Mouse (Mus musculus): Measurements from ENCODE around the gene Dclk1. TPM values are rescaled to one million over a fixed set of nuclear protein-coding genes. Genes with fewer than 3 reads are reported as not detected.

The Dclk1 gene
- polyA plus RNA-seq, 1 experiment from 2014 or later = 15.3 TPM

- Histone ChIP-seq H3K9ac (no peak overlapping the region), H3K9me3 (no peaks in the 10 kb centered on the region), H3K27me3 (replicated peaks) (no peaks in the 10 kb centered on the region), H3K4me3 (replicated peaks) (no peak overlapping the region), H3K4me2 (replicated peaks) (no peak overlapping the region), H3K27ac (no peak overlapping the region), H3K4me1 (replicated peaks) (no peaks in the 10 kb centered on the region), H3K36me3 (no peaks in the 10 kb centered on the region)
- ATAC-seq = no peak
- WGBS = 60% methylated on average over 7 of the region's 7 CpGs
Observed at GRCm38 (mm10) chr3:55307553-55308177, 65.5 kb downstream of the Dclk1 start.

GRCm38 (mm10) chr3:55309961-55310360 is 67.8 kb downstream of the Dclk1 start:
- no peaks in the 10 kb centered on the region for H3K4me1 ChIP-seq (replicated peaks)
- H3K4me3 ChIP-seq (replicated peaks) = no peak overlapping the region
- 76% methylated on average over 8 of the region's 8 CpGs for WGBS
- H3K9ac ChIP-seq = no peak overlapping the region
- H3K9me3 ChIP-seq = no peaks in the 10 kb centered on the region
- H3K4me2 ChIP-seq (replicated peaks) = no peak overlapping the region
- H3K27ac ChIP-seq = no peak overlapping the region
- H3K27me3 ChIP-seq (replicated peaks) = no peaks in the 10 kb centered on the region
- no peak for ATAC-seq
- H3K36me3 ChIP-seq = no peaks in the 10 kb centered on the region

- no peak overlapping the region for H3K9ac ChIP-seq
- no peaks in the 10 kb centered on the region for H3K27me3 ChIP-seq (replicated peaks)
- no peak for ATAC-seq
- no peaks in the 10 kb centered on the region for H3K36me3 ChIP-seq
- no peak overlapping the region for H3K4me3 ChIP-seq (replicated peaks)
- no peaks in the 10 kb centered on the region for H3K9me3 ChIP-seq
- 81% methylated on average over 8 of the region's 8 CpGs for WGBS
- H3K27ac ChIP-seq = no peak overlapping the region
- H3K4me2 ChIP-seq (replicated peaks) = no peak overlapping the region
- H3K4me1 ChIP-seq (replicated peaks) = no peaks in the 10 kb centered on the region
Observed at GRCm38 (mm10) chr3:55315827-55316226, 73.7 kb downstream of the Dclk1 start.

- Histone ChIP-seq H3K27ac (no peak overlapping the region), H3K9ac (no peak overlapping the region), H3K36me3 (no peaks in the 10 kb centered on the region), H3K4me2 (replicated peaks) (no peak overlapping the region), H3K4me1 (replicated peaks) (no peaks in the 10 kb centered on the region), H3K9me3 (no peaks in the 10 kb centered on the region), H3K4me3 (replicated peaks) (no peak overlapping the region), H3K27me3 (replicated peaks) (no peaks in the 10 kb centered on the region)
- no peak for ATAC-seq
- 93% methylated on average over 1 of the region's 1 CpGs for WGBS
Observed at GRCm38 (mm10) chr3:55318021-55318420, 75.9 kb downstream of the Dclk1 start.

- H3K27me3 ChIP-seq (replicated peaks) = no peaks in the 10 kb centered on the region
- H3K9me3 ChIP-seq = no peaks in the 10 kb centered on the region
- no peaks in the 10 kb centered on the region for H3K36me3 ChIP-seq
- H3K4me1 ChIP-seq (replicated peaks) = no peaks in the 10 kb centered on the region
- H3K4me3 ChIP-seq (replicated peaks) = no peak overlapping the region
- WGBS = 92% methylated on average over 3 of the region's 3 CpGs
- H3K27ac ChIP-seq = no peak overlapping the region
- no peak for ATAC-seq
- H3K4me2 ChIP-seq (replicated peaks) = no peak overlapping the region
- no peak overlapping the region for H3K9ac ChIP-seq
Observed at GRCm38 (mm10) chr3:55320572-55320971, 78.4 kb downstream of the Dclk1 start.

- WGBS = 46% methylated on average over 1 of the region's 1 CpGs
Observed at GRCm38 (mm10) chr3:55324029-55324428, 81.9 kb downstream of the Dclk1 start.

GRCm38 (mm10) chr3:55330496-55330895 is 88.3 kb downstream of the Dclk1 start:
- no peak overlapping the region for H3K4me2 ChIP-seq (replicated peaks)
- H3K36me3 ChIP-seq = no peaks in the 10 kb centered on the region
- H3K27me3 ChIP-seq (replicated peaks) = no peaks in the 10 kb centered on the region
- no peak overlapping the region for H3K27ac ChIP-seq
- no peak overlapping the region for H3K9ac ChIP-seq
- H3K4me3 ChIP-seq (replicated peaks) = no peak overlapping the region
- no peaks in the 10 kb centered on the region for H3K4me1 ChIP-seq (replicated peaks)
- ATAC-seq = no peak
- H3K9me3 ChIP-seq = no peaks in the 10 kb centered on the region
- WGBS = 86% methylated on average over 4 of the region's 4 CpGs

More at GRCm38 (mm10) chr3:55324029-55324428, 81.9 kb downstream of the Dclk1 start:
- no peak overlapping the region for H3K4me2 ChIP-seq (replicated peaks)
- no peaks in the 10 kb centered on the region for H3K9me3 ChIP-seq
- H3K36me3 ChIP-seq = no peaks in the 10 kb centered on the region
- no peak for ATAC-seq
- no peak overlapping the region for H3K4me3 ChIP-seq (replicated peaks)
- no peak overlapping the region for H3K27ac ChIP-seq
- no peaks in the 10 kb centered on the region for H3K4me1 ChIP-seq (replicated peaks)
- no peak overlapping the region for H3K9ac ChIP-seq
- no peaks in the 10 kb centered on the region for H3K27me3 ChIP-seq (replicated peaks)

GRCm38 (mm10) chr3:55331694-55332093 is 89.5 kb downstream of the Dclk1 start:
- H3K4me2 ChIP-seq (replicated peaks) = no peak overlapping the region
- no peak for ATAC-seq

GRCm38 (mm10) chr3:55333511-55333910 is 91.3 kb downstream of the Dclk1 start:
- H3K9me3 ChIP-seq = no peaks in the 10 kb centered on the region
- H3K27ac ChIP-seq = no peak overlapping the region
- H3K9ac ChIP-seq = no peak overlapping the region
- no peaks in the 10 kb centered on the region for H3K4me1 ChIP-seq (replicated peaks)
- no peak for ATAC-seq
- H3K4me2 ChIP-seq (replicated peaks) = no peak overlapping the region
- H3K27me3 ChIP-seq (replicated peaks) = no peaks in the 10 kb centered on the region
- WGBS = 84% methylated on average over 3 of the region's 3 CpGs
- H3K4me3 ChIP-seq (replicated peaks) = no peak overlapping the region
- no peaks in the 10 kb centered on the region for H3K36me3 ChIP-seq

More at GRCm38 (mm10) chr3:55331694-55332093, 89.5 kb downstream of the Dclk1 start:
- no peak overlapping the region for H3K4me3 ChIP-seq (replicated peaks)
- no peaks in the 10 kb centered on the region for H3K36me3 ChIP-seq
- H3K27ac ChIP-seq = no peak overlapping the region
- H3K9ac ChIP-seq = no peak overlapping the region
- no peaks in the 10 kb centered on the region for H3K9me3 ChIP-seq
- no peaks in the 10 kb centered on the region for H3K4me1 ChIP-seq (replicated peaks)
- H3K27me3 ChIP-seq (replicated peaks) = no peaks in the 10 kb centered on the region

GRCm38 (mm10) chr3:55336895-55337294 is 94.7 kb downstream of the Dclk1 start:
- ATAC-seq = no peak
- Histone ChIP-seq H3K4me3 (replicated peaks) (no peak overlapping the region), H3K9ac (no peak overlapping the region), H3K9me3 (no peaks in the 10 kb centered on the region), H3K36me3 (no peaks in the 10 kb centered on the region), H3K27ac (no peak overlapping the region), H3K27me3 (replicated peaks) (no peaks in the 10 kb centered on the region), H3K4me1 (replicated peaks) (no peaks in the 10 kb centered on the region), H3K4me2 (replicated peaks) (no peak overlapping the region)
- WGBS = 59% methylated on average over 11 of the region's 11 CpGs

GRCm38 (mm10) chr3:55337671-55338070 is 95.5 kb downstream of the Dclk1 start:
- Histone ChIP-seq H3K4me1 (replicated peaks) (no peaks in the 10 kb centered on the region), H3K4me3 (replicated peaks) (no peak overlapping the region), H3K4me2 (replicated peaks) (no peak overlapping the region), H3K9me3 (no peaks in the 10 kb centered on the region), H3K9ac (no peak overlapping the region), H3K36me3 (no peaks in the 10 kb centered on the region), H3K27me3 (replicated peaks) (no peaks in the 10 kb centered on the region), H3K27ac (no peak overlapping the region)
- no peak for ATAC-seq
- whole genome bisulfite sequencing = 84% methylated on average over 7 of the region's 7 CpGs

- no peaks in the 10 kb centered on the region for H3K36me3 ChIP-seq
- 0 out of 2 replicates have a peak, but pooled peaks cover 1% of the 10 kb centered on the region for H3K4me1 ChIP-seq (replicated peaks)
- H3K9ac ChIP-seq = no peak overlapping the region
- no peaks in the 10 kb centered on the region for H3K27me3 ChIP-seq (replicated peaks)
- WGBS = 84% methylated on average over 4 of the region's 4 CpGs
- H3K4me3 ChIP-seq (replicated peaks) = no peak overlapping the region
- H3K4me2 ChIP-seq (replicated peaks) = no peak overlapping the region
- H3K27ac ChIP-seq = no peak overlapping the region
- no peaks in the 10 kb centered on the region for H3K9me3 ChIP-seq
- no peak for ATAC-seq
Observed at GRCm38 (mm10) chr3:55342445-55342844, 100.3 kb downstream of the Dclk1 start.

GRCm38 (mm10) chr3:55347371-55348025 is 105.3 kb downstream of the Dclk1 start:
- Histone ChIP-seq H3K27me3 (replicated peaks) (no peaks in the 10 kb centered on the region), H3K9me3 (no peaks in the 10 kb centered on the region), H3K4me1 (replicated peaks) (0 out of 2 replicates have a peak, but pooled peaks cover 3% of the 10 kb centered on the region), H3K9ac (no peak overlapping the region), H3K4me2 (replicated peaks) (no peak overlapping the region), H3K36me3 (no peaks in the 10 kb centered on the region), H3K27ac (no peak overlapping the region), H3K4me3 (replicated peaks) (no peak overlapping the region)
- ATAC-seq = no peak
- 26% methylated on average over 16 of the region's 16 CpGs for whole genome bisulfite sequencing
